Mouse (Mus musculus) intestine, postnatal 0 days (tissue): ENCODE data around the gene Ppp1r13l. TPM values are rescaled to one million over a fixed set of nuclear protein-coding genes. Genes with fewer than 3 reads are reported as not detected.
A peak's percentile ranks its signal among the peaks of the same experiment; 100 is the strongest.

Source experiments
- ATAC-seq: fragments of 200-750 bp; cut with Nextera tagmentation; 2 replicates; pipeline ENCODE4 v1.8.0; 2017; ENCODE audit warnings: mild to moderate bottlenecking, moderate TSS enrichment, moderate library complexity
- H3K27ac ChIP-seq: fragments of 300-500 bp; sonication (generic); 2 replicates; pipeline ENCODE4 v1.5.1; 2014; ENCODE audit warnings: mild to moderate bottlenecking, low read depth, low read length, moderate library complexity
- H3K27me3 ChIP-seq: fragments of 300-500 bp; sonication (generic); replicated peaks from 2 replicates; pipeline ENCODE4 v1.6.1; 2014; ENCODE audit warnings: low read length, mixed read lengths; ENCODE audit not compliant: control insufficient read depth, insufficient read depth
- H3K36me3 ChIP-seq: fragments of 300-500 bp; sonication (generic); 2 replicates; pipeline ENCODE4 v1.6.1; 2014; ENCODE audit warnings: mild to moderate bottlenecking, moderate library complexity; ENCODE audit not compliant: control insufficient read depth, insufficient read depth
- H3K4me1 ChIP-seq: fragments of 300-500 bp; sonication (generic); replicated peaks from 2 replicates; pipeline ENCODE4 v1.6.1; 2014; ENCODE audit warnings: antibody characterized with exemption, low read length, mixed read lengths; ENCODE audit not compliant: control insufficient read depth, insufficient read depth
- H3K4me2 ChIP-seq: fragments of 300-500 bp; sonication (generic); replicated peaks from 2 replicates; pipeline ENCODE4 v1.6.1; 2014; ENCODE audit warnings: low read depth, mild to moderate bottlenecking, moderate library complexity
- H3K4me3 ChIP-seq: fragments of 300-500 bp; sonication (generic); 2 replicates; pipeline ENCODE4 v1.5.1; 2014; ENCODE audit warnings: low read depth, low read length
- H3K9ac ChIP-seq: fragments of 300-500 bp; sonication (generic); 2 replicates; pipeline ENCODE4 v1.6.1; 2014; ENCODE audit warnings: mild to moderate bottlenecking, low read depth, low read length
- H3K9me3 ChIP-seq: fragments of 300-500 bp; sonication (generic); 2 replicates; pipeline ENCODE4 v1.6.1; 2016; ENCODE audit warnings: mixed run types; ENCODE audit not compliant: control insufficient read depth
- CTCF ChIP-seq: sonication (generic); IDR thresholded peaks from 2 replicates; pipeline ENCODE4 v1.5.1; 2016; ENCODE audit warnings: low read depth, mild to moderate bottlenecking, control low read depth, antibody characterized with exemption, moderate library complexity
- WGBS: fragments of 180-500 bp; shearing (Covaris S2); extraction: QIAGEN DNeasy Blood & Tissue Kit; methylation state at CpG from one replicate; pipeline ENCODE4 v1.1.7; 2014; 5-methylcytosine and 5-hydroxymethylcytosine counted together
- polyA plus RNA-seq: library from polyadenylated mRNA; unstranded; fragments of >200 nt; fragmentation: Nextera tagmentation; extraction: Ambion mirVana; gene quantifications from 2 replicates; pipeline ENCODE4 v1.2.1, GENCODE M21; 2015

The Ppp1r13l gene
- polyA plus RNA-seq, 1 experiment from 2014 or later, result 1.4 TPM

- Histone ChIP-seq H3K4me2 (peak overlapping the region; percentile 96), H3K27me3 (no peaks in the 10 kb centered on the region), H3K36me3 (peaks cover 19% of the 10 kb centered on the region; the same call in 1 of the 2 replicates), H3K27ac (no peak overlapping the region), H3K9me3 (no peaks in the 10 kb centered on the region), H3K9ac (peak overlapping the region; percentile 34; the same call in 1 of the 2 replicates), H3K4me3 (peak overlapping the region; percentile 73), H3K4me1 (0 out of 2 replicates have a peak, but pooled peaks cover 9% of the 10 kb centered on the region)
- TF ChIP-seq CTCF, result no peak
- WGBS, result under 1% methylated on average over 45 of the region's 45 CpGs
- peak; percentile 37 for ATAC-seq
These were observed 518 bp downstream of the Ppp1r13l start for GRCm38 (mm10) chr7:19359892-19360641.

- WGBS, result under 1% methylated on average over 27 of the region's 27 CpGs
- peak; percentile 72 for ATAC-seq
- no peaks in the 10 kb centered on the region for H3K27me3 ChIP-seq
- 0 out of 2 replicates have a peak, but pooled peaks cover 9% of the 10 kb centered on the region for H3K4me1 ChIP-seq
- no peaks in the 10 kb centered on the region for H3K9me3 ChIP-seq
- peak overlapping the region; percentile 40 for H3K9ac ChIP-seq
- H3K4me3 ChIP-seq, result peak overlapping the region; percentile 73
- no peak overlapping the region for H3K27ac ChIP-seq
- TF ChIP-seq CTCF, result no peak
- H3K36me3 ChIP-seq, result peaks cover 13% of the 10 kb centered on the region; the same call in 1 of the 2 replicates
- H3K4me2 ChIP-seq, result peak overlapping the region; percentile 96
These were observed 1.4 kb downstream of the Ppp1r13l start for GRCm38 (mm10) chr7:19360944-19361343.

GRCm38 (mm10) chr7:19361720-19362119 is 2.2 kb downstream of the Ppp1r13l start:
- Histone ChIP-seq H3K4me2 (peak overlapping the region; percentile 96), H3K4me3 (peak overlapping the region; percentile 73), H3K27ac (no peak overlapping the region), H3K36me3 (peaks cover 8% of the 10 kb centered on the region; the same call in 1 of the 2 replicates), H3K27me3 (no peaks in the 10 kb centered on the region), H3K9ac (peak overlapping the region; percentile 40; the same call in 1 of the 2 replicates), H3K4me1 (0 out of 2 replicates have a peak, but pooled peaks cover 9% of the 10 kb centered on the region), H3K9me3 (no peaks in the 10 kb centered on the region)
- ATAC-seq, result peak; percentile 11; the same call in 1 of the 2 replicates
- WGBS, result 8% methylated on average over 16 of the region's 16 CpGs
- TF ChIP-seq CTCF, result peak; percentile 89

- Histone ChIP-seq H3K36me3 (peaks cover 5% of the 10 kb centered on the region; the same call in 1 of the 2 replicates), H3K4me2 (peak overlapping the region; percentile 96), H3K4me3 (no peak overlapping the region), H3K27ac (no peak overlapping the region), H3K9ac (no peak overlapping the region), H3K27me3 (no peaks in the 10 kb centered on the region), H3K4me1 (0 out of 2 replicates have a peak, but pooled peaks cover 9% of the 10 kb centered on the region), H3K9me3 (no peaks in the 10 kb centered on the region)
- no peak for TF ChIP-seq CTCF
- ATAC-seq, result no peak
- 36% methylated on average over 4 of the region's 4 CpGs for WGBS
These were observed 2.7 kb downstream of the Ppp1r13l start for GRCm38 (mm10) chr7:19362276-19362675.

GRCm38 (mm10) chr7:19363881-19364280 is 4.3 kb downstream of the Ppp1r13l start:
- no peak overlapping the region for H3K27ac ChIP-seq
- WGBS, result 4% methylated on average over 18 of the region's 18 CpGs
- H3K4me2 ChIP-seq, result peak overlapping the region; percentile 35
- ATAC-seq, result peak; percentile 29; the same call in 1 of the 2 replicates
- no peaks in the 10 kb centered on the region for H3K36me3 ChIP-seq
- TF ChIP-seq CTCF, result peak; percentile 98
- no peak overlapping the region for H3K9ac ChIP-seq
- no peak overlapping the region for H3K4me3 ChIP-seq
- H3K9me3 ChIP-seq, result no peaks in the 10 kb centered on the region
- 0 out of 2 replicates have a peak, but pooled peaks cover 9% of the 10 kb centered on the region for H3K4me1 ChIP-seq
- H3K27me3 ChIP-seq, result no peaks in the 10 kb centered on the region

GRCm38 (mm10) chr7:19365376-19365775 is 5.8 kb downstream of the Ppp1r13l start:
- Histone ChIP-seq H3K4me2 (no peak overlapping the region), H3K4me1 (0 out of 2 replicates have a peak, but pooled peaks cover 9% of the 10 kb centered on the region), H3K27me3 (no peaks in the 10 kb centered on the region), H3K4me3 (no peak overlapping the region), H3K36me3 (no peaks in the 10 kb centered on the region), H3K9me3 (no peaks in the 10 kb centered on the region), H3K27ac (no peak overlapping the region), H3K9ac (no peak overlapping the region)
- TF ChIP-seq CTCF, result no peak
- ATAC-seq, result no peak
- WGBS, result 46% methylated on average over 4 of the region's 4 CpGs
